Mouse (Mus musculus) lung, embryonic 16.5 days (tissue): ENCODE results near the gene Sdsl. TPM values are rescaled to one million over a fixed set of nuclear protein-coding genes. Genes with fewer than 3 reads are reported as not detected.

ENCODE experiments used
- ATAC-seq: fragments of 200-750 bp; cut with Nextera tagmentation; 2 replicates; pipeline ENCODE4 v1.8.0; 2017; ENCODE audit warnings: low read depth, mild to moderate bottlenecking, moderate library complexity
- H3K27ac ChIP-seq: fragments of 300-500 bp; sonication (generic); 2 replicates; pipeline ENCODE4 v1.5.1; 2014; ENCODE audit warnings: mild to moderate bottlenecking, control low read depth, low read length
- H3K27me3 ChIP-seq: fragments of 300-500 bp; sonication (generic); 2 replicates; pipeline ENCODE4 v1.6.1; 2014; ENCODE audit warnings: low read depth, low read length, mixed read lengths; ENCODE audit not compliant: control insufficient read depth, insufficient read depth
- H3K36me3 ChIP-seq: fragments of 300-500 bp; sonication (generic); 2 replicates; pipeline ENCODE4 v1.6.1; 2014; ENCODE audit warnings: low read length; ENCODE audit not compliant: control insufficient read depth, insufficient read depth
- H3K4me1 ChIP-seq: fragments of 300-500 bp; sonication (generic); replicated peaks from 2 replicates; pipeline ENCODE4 v1.6.1; 2014; ENCODE audit warnings: low read length, mixed read lengths; ENCODE audit not compliant: control insufficient read depth, insufficient read depth
- H3K4me2 ChIP-seq: fragments of 300-500 bp; sonication (generic); 2 replicates; pipeline ENCODE4 v1.6.1; 2014; ENCODE audit warnings: low read depth, low read length, control low read depth
- H3K4me3 ChIP-seq: fragments of 300-500 bp; sonication (generic); 2 replicates; pipeline ENCODE4 v1.5.1; 2014; ENCODE audit warnings: mild to moderate bottlenecking, low read length, control low read depth
- H3K9ac ChIP-seq: fragments of 300-500 bp; sonication (generic); 2 replicates; pipeline ENCODE4 v1.6.1; 2014; ENCODE audit warnings: low read length, control low read depth
- H3K9me3 ChIP-seq: fragments of 300-500 bp; sonication (generic); 2 replicates; pipeline ENCODE4 v1.6.1; 2016; ENCODE audit warnings: low read length; ENCODE audit not compliant: control insufficient read depth
- WGBS: fragments of 180-500 bp; shearing (Covaris S2); extraction: QIAGEN DNeasy Blood & Tissue Kit; methylation state at CpG from one replicate; pipeline ENCODE4 v1.1.7; 2014; 5-methylcytosine and 5-hydroxymethylcytosine counted together
- polyA plus RNA-seq: library from polyadenylated mRNA; unstranded; fragments of >200 nt; fragmentation: Nextera tagmentation; extraction: Ambion mirVana; gene quantifications from 2 replicates; pipeline ENCODE4 v1.2.1, GENCODE M21; 2015

Gene Sdsl
- polyA plus RNA-seq, 1 experiment from 2014 or later: 8.1 TPM

DNA sequence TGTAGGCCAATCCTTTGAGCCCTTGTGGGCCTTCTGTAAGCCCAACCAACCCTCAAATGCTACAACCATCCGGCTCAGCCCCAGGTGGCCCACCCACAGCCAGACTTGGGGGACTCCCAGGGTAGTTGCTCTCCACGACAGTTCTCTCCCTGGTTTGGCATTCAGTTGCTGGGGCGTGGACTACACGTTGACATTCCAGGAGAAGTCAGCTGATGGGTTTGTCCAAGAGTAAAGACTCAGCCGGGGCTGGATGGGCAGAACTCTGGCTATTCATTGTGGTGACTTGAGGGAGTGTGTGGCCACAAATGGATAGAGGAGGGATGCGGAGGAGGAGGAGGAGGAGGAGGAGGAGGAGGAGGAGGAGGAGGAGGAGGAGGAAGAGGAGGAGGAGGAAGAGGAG lies 43.6 kb downstream of the Sdsl start:
- Histone ChIP-seq H3K9ac (no peak overlapping the region), H3K9me3 (no peaks in the 10 kb centered on the region), H3K27ac (no peak overlapping the region), H3K4me2 (no peak overlapping the region), H3K27me3 (peaks cover 93% of the 10 kb centered on the region), H3K4me1 (no peaks in the 10 kb centered on the region), H3K36me3 (no peaks in the 10 kb centered on the region), H3K4me3 (no peak overlapping the region)
- 2% methylated on average over 5 of the region's 6 CpGs for WGBS
- no peak for ATAC-seq

DNA sequence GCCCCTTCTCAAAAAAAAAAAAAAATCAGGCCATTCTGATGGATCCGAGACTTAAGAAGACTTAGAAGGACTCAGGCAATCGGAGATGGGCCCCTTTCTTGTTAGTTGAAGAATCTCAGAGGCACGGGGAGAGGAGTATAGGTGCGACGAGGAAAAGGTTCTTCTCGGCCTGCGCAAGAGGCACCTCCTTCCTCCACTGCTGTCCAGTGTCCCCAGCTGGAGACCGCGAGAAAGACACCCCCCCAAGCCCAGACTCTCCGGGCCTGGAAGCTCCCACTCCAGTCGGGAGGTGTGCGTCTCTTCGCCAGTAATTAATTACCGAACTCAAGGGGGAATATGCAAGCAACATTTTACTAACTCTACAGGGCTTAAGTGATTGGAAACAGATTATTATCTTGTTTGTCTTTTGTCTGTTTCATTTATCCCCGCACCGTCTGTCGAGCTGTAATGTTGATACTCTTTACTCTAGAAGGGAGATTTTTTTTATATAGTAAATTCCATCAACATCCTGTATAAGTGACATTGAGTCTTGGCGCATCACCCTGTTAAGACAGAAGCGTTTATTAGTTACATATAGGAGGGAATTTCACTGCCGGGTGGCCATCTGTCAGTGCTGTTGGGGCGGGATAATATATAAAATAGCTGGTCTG lies 44.3 kb downstream of the Sdsl start:
- no peak overlapping the region for H3K4me3 ChIP-seq
- H3K9me3 ChIP-seq: no peaks in the 10 kb centered on the region
- H3K36me3 ChIP-seq: no peaks in the 10 kb centered on the region
- no peak overlapping the region for H3K9ac ChIP-seq
- ATAC-seq: no peak
- no peaks in the 10 kb centered on the region for H3K4me1 ChIP-seq
- H3K27me3 ChIP-seq: peaks cover 93% of the 10 kb centered on the region
- 2% methylated on average over 21 of the region's 21 CpGs for WGBS
- no peak overlapping the region for H3K4me2 ChIP-seq
- H3K27ac ChIP-seq: no peak overlapping the region

DNA sequence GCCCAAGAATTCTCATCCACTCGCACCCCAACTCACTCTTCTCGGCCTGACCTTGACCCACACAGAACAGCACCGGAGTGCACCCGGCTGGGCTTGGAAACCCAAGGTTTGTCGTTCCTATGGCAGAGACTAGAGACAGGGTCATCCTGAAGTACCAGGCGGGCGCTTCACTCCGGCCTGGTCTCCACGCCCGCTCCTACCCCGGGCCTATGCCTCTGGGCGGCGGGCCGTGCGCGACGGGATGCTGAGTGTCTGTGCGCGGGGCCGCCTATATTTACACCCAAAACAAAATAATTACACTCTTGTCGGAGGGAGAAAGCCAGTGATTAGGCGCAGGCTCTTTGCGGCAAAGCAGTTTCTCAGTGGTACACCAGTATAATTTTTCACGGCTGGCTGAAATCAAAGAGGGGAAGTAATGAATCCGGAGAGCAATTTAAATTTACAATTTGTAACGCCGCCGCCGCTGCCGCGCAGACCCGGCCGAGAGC lies 45.1 kb downstream of the Sdsl start:
- 1% methylated on average over 33 of the region's 33 CpGs for WGBS

DNA sequence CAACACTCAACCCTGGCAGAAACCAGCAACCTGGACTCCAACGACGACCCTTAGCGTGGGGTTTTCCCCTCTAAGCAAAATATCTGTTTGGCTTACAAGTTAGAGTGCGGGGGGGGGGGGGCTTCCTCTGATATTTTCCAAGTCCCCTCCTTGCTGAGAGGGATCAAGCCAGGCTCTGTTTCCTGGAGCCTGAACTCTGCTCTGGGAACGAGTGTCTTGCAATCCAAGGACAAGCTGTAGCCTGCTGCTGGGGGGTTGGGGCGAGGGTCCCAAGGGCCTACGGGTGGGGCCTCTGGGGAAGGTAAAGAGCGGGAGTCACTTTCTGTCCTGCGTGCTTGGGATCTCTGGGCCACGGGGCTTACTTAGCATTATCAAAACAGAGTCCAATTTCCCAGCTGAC lies 46.0 kb downstream of the Sdsl start:
- H3K27me3 ChIP-seq: peaks cover 84% of the 10 kb centered on the region
- H3K9ac ChIP-seq: no peak overlapping the region
- 0% methylated on average over 10 of the region's 10 CpGs for WGBS
- no peak overlapping the region for H3K4me3 ChIP-seq
- H3K36me3 ChIP-seq: no peaks in the 10 kb centered on the region
- ATAC-seq: no peak
- H3K27ac ChIP-seq: no peak overlapping the region
- H3K9me3 ChIP-seq: no peaks in the 10 kb centered on the region
- H3K4me1 ChIP-seq: no peaks in the 10 kb centered on the region
- H3K4me2 ChIP-seq: no peak overlapping the region

More for the DNA sequence above, 45.1 kb downstream of the Sdsl start:
- Histone ChIP-seq H3K4me3 (no peak overlapping the region), H3K4me1 (no peaks in the 10 kb centered on the region), H3K9me3 (no peaks in the 10 kb centered on the region), H3K36me3 (no peaks in the 10 kb centered on the region), H3K4me2 (no peak overlapping the region), H3K27ac (no peak overlapping the region), H3K9ac (no peak overlapping the region), H3K27me3 (peaks cover 90% of the 10 kb centered on the region)
- ATAC-seq: no peak

DNA sequence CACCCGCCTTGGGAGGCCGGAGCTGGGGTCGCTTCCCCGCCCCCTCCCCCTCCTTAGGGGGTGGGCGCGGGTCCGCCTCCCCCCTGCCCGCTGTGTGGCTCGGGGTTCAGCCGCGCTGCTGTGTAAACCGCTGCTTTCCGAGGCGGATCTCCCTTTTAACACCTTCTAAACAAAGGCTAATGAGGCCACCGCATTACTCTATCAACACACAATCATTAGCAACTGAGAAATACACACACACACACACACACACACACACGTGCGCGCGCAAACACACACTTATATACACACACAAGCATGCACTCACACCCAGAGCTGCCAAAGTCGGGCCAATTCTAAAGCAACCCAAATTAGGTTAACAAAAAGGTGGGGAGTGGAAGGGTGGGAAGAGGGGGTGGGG lies 46.9 kb downstream of the Sdsl start:
- no peaks in the 10 kb centered on the region for H3K36me3 ChIP-seq

DNA sequence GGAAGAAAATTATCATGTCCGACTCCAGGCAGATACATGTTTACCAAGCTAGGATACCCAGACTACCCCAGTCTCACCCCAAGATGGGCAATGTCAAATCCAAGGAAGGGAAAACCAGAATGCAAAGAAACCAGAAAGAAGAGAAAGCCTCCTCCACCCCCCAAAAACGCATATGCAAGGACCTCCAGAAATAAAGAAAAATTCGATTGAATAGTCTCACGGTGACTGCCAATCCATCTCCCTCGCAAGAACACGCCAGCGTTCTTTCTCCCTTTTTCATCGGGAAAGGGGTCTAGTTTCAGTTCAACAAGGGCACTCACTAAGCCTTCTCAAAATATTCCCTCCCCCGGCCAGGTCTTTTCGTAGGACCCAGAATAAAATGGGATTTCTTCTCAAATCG lies 48.0 kb downstream of the Sdsl start:
- Histone ChIP-seq H3K36me3 (no peaks in the 10 kb centered on the region), H3K4me3 (no peak overlapping the region), H3K9ac (no peak overlapping the region), H3K4me1 (no peaks in the 10 kb centered on the region), H3K4me2 (no peak overlapping the region), H3K27ac (no peak overlapping the region), H3K9me3 (no peaks in the 10 kb centered on the region), H3K27me3 (peaks cover 71% of the 10 kb centered on the region)
- 3% methylated on average over 11 of the region's 11 CpGs for WGBS
- no peak for ATAC-seq

More for the DNA sequence above, 46.9 kb downstream of the Sdsl start:
- no peak overlapping the region for H3K4me2 ChIP-seq
- H3K4me3 ChIP-seq: no peak overlapping the region
- 1% methylated on average over 13 of the region's 20 CpGs for WGBS
- H3K4me1 ChIP-seq: no peaks in the 10 kb centered on the region
- H3K27ac ChIP-seq: no peak overlapping the region
- ATAC-seq: no peak
- H3K27me3 ChIP-seq: peaks cover 79% of the 10 kb centered on the region
- no peaks in the 10 kb centered on the region for H3K9me3 ChIP-seq
- no peak overlapping the region for H3K9ac ChIP-seq

DNA sequence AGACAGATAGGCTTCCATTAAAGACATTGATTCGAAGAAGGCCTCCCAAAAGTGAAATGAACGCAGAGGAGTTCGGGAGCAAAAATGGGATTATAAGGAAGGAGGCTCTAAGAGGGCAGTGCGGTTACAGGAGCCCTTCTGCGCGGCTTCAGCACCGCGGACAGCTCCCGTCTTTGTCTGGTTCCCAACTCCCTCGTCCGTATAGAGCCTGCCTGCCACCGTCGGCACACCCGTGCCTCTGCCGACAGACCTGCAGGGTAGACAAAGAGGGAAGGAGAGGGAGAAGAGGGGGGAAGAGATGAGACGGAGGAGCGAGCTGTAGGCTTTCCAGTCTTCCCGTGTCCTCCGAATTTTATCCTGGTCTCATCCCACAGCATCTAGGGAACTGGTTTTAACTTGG lies 48.6 kb downstream of the Sdsl start:
- no peak overlapping the region for H3K4me2 ChIP-seq
- no peak for ATAC-seq
- no peaks in the 10 kb centered on the region for H3K9me3 ChIP-seq
- no peak overlapping the region for H3K9ac ChIP-seq
- H3K4me3 ChIP-seq: no peak overlapping the region
- no peaks in the 10 kb centered on the region for H3K36me3 ChIP-seq
- H3K4me1 ChIP-seq: no peaks in the 10 kb centered on the region
- WGBS: 1% methylated on average over 19 of the region's 19 CpGs
- H3K27me3 ChIP-seq: peaks cover 68% of the 10 kb centered on the region
- H3K27ac ChIP-seq: no peak overlapping the region

DNA sequence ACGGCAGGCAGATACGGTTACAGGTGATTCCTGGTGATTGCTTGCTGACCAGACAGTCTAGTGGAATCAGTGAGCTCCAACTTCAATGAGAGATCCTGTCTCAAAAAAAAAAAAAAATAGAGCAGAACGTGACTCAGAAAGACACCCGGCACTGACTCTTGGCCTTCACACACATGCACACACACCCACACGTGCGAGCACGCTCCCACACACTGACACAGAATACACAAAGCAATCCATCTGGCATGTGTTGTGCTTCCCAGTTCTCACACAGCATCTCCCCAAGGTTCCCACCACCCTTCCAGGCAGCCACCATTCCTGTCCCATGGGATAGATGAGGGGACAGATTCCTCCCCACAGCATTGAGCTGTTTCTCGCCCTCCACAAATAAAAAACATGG lies 52.5 kb downstream of the Sdsl start:
- H3K4me2 ChIP-seq: no peak overlapping the region
- WGBS: 83% methylated on average over 8 of the region's 8 CpGs
- H3K9ac ChIP-seq: no peak overlapping the region
- no peaks in the 10 kb centered on the region for H3K9me3 ChIP-seq
- H3K27ac ChIP-seq: no peak overlapping the region
- peaks cover 32% of the 10 kb centered on the region for H3K27me3 ChIP-seq
- ATAC-seq: no peak
- H3K4me1 ChIP-seq: no peaks in the 10 kb centered on the region
- H3K4me3 ChIP-seq: no peak overlapping the region
- H3K36me3 ChIP-seq: no peaks in the 10 kb centered on the region

DNA sequence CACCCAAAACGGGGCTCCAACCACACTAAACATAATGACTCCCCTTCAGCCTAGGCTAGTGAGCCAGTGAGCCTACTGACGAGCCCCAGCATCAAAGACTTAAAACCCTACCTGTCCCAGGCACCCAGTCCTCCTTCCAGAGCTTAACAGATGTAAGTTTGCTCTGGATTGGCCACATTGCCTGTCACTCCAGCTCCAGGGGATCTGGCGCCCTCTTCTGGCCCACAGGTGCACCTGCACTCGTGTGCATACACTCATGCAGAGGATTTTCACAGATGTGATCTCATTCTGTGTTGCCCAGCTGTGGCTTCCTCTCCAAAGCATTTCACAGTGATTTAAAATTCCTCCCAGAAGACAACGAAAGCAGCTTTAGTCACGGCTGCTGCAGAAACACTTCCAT lies 59.2 kb downstream of the Sdsl start:
- Histone ChIP-seq H3K4me3 (no peak overlapping the region), H3K4me1 (no peaks in the 10 kb centered on the region), H3K9me3 (0 out of 2 replicates have a peak, but pooled peaks cover 3% of the 10 kb centered on the region), H3K27ac (no peak overlapping the region), H3K27me3 (peaks cover 28% of the 10 kb centered on the region), H3K4me2 (no peak overlapping the region), H3K36me3 (no peaks in the 10 kb centered on the region), H3K9ac (no peak overlapping the region)
- WGBS: 77% methylated on average over 6 of the region's 6 CpGs
- ATAC-seq: no peak
